Mouse (Mus musculus) ovary, adult 2 months (tissue): ENCODE measurements around the gene Pcp4. TPM values are rescaled to one million over a fixed set of nuclear protein-coding genes. Genes with fewer than 3 reads are reported as not detected.

Source experiments
- polyA plus RNA-seq: library from polyadenylated mRNA; depleted of rRNA; stranded (reverse); fragments of >200 nt; gene quantifications from 2 replicates; pipeline ENCODE4 v1.2.3, GENCODE M21; 2012; rRNA removed

The Pcp4 gene
- polyA plus RNA-seq = 2.1 and 2.9 TPM in 2 replicates

GRCm38 (mm10) chr16:96467445-96467844, at the start of gene Pcp4:
Gene Pcp4 (plus strand): TSS chr16:96467606.

GRCm38 (mm10) chr16:96443468-96443867, 23.9 kb upstream of the Pcp4 start, which contains the start of gene Itgb2l:
Gene Itgb2l (minus strand): TSS chr16:96443619.

Other genes with a start within 250 kb of the Pcp4 start
- 2.3 and 2.6 TPM in 2 replicates for gene B3galt5, start 231.8 kb upstream of the Pcp4 start, polyA plus RNA-seq
- gene Itgb2l, start 24.0 kb upstream of the Pcp4 start, polyA plus RNA-seq = not detected in 2 replicates